Mouse (Mus musculus) cortical plate, adult 2 months (tissue): ENCODE measurements around the gene Snx25.

Experiments used
- CTCF ChIP-seq: fragments of 200-500 bp; IDR thresholded peaks from 2 replicates; pipeline ENCODE4 v1.5.1; 2011; ENCODE audit warnings: mild to moderate bottlenecking, control low read depth, low read length; ENCODE audit not compliant: insufficient read depth; ENCODE audit errors: extremely low read depth
- POLR2A ChIP-seq: fragments of 200-500 bp; IDR thresholded peaks from 2 replicates; pipeline ENCODE4 v1.6.1; 2011; ENCODE audit warnings: mild to moderate bottlenecking, low read length, control low read depth; ENCODE audit not compliant: insufficient read depth; ENCODE audit errors: extremely low read depth

GRCm38 (mm10) chr8:46146173-46146572 lies 5.8 kb downstream of the Snx25 start:
- no peak for TF ChIP-seq POLR2A
- no peak for TF ChIP-seq CTCF
